Mouse (Mus musculus) layer of hippocampus, adult 2 months (tissue): ENCODE results near the gene Eid1. TPM values are rescaled to one million over a fixed set of nuclear protein-coding genes. Genes with fewer than 3 reads are reported as not detected.

ENCODE experiments used
- DNase-seq, 2 experiments: peaks; one replicate each; pipeline ENCODE4 v3.0.0; 2022; ENCODE audit warnings: low spot score in 2 of 2
- H3K27ac ChIP-seq: fragments of 200-600 bp; 2 replicates; pipeline ENCODE4 v1.8.1; 2022
- H3K4me3 ChIP-seq: fragments of 200-600 bp; 2 replicates; pipeline ENCODE4 v1.8.1; 2022; ENCODE audit warnings: mild to moderate bottlenecking
- CTCF ChIP-seq: fragments of 200-600 bp; conservative IDR thresholded peaks from 2 replicates; pipeline ENCODE4 v1.8.1; 2022; ENCODE audit warnings: antibody characterized with exemption, mild to moderate bottlenecking, moderate library complexity
- long read RNA-seq, 2 experiments: library from polyadenylated mRNA; stranded (forward); transcript quantifications; one replicate each; pipeline ENCODE4 v2.0.0; 2021; ENCODE audit warnings: borderline mapping rate in 2 of 2
- total RNA-seq, 2 experiments: library from RNA; stranded (reverse); gene quantifications; 2 replicates each; pipeline ENCODE4 v1.2.3; 2021

The Eid1 gene
- 100 to 1,000 TPM; 246 to 261 TPM for total RNA-seq
- long read RNA-seq, experiment 1, transcript Eid1-201 (1 exons, 1,691 nt): major isoform, 161 of 162 reads
- long read RNA-seq, experiment 1, partial matches to known transcripts: 0 of 162 reads
- long read RNA-seq, experiment 1, other reads (novel, unspliced or antisense): 1 of 162 reads
- long read RNA-seq, experiment 2, transcript Eid1-201 (1 exons, 1,691 nt): major isoform, 219 of 220 reads
- long read RNA-seq, experiment 2, partial matches to known transcripts: 0 of 220 reads
- long read RNA-seq, experiment 2, other reads (novel, unspliced or antisense): 1 of 220 reads

DNA sequence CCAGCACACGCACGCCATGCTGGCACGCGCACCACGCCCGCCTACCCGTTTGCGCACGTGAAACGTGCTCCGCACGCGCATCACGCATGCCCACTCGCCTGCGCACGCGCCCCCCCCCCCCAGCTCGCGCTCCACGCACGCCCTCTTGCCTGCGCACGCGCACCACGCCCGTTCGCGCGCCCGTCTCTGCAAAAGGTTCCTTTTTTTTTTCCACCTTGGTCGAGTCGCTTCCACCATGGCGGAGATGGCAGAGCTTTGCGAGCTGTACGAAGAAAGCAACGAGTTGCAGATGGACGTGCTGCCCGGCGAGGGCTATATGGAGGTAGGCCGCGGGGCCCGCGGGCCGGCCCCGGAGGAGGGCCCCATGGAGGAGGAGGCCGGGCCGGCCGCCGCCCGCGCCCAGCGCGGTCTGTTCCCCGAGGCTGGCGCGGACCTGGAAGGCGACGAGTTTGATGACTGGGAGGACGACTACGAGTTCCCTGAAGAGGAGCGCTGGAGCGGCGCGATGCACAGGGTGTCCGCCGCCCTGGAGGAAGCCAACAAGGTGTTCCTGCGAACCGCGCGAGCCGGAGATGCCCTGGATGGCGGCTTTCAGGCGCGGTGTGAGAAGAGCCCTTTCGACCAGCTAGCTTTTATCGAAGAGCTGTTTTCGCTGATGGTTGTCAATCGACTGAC is at the start of gene Eid1:
Gene Eid1 (plus strand): TSS at position 139 of the 675 bp plus-strand sequence.
- peak within 1 kb of the TSS; percentile 98 for H3K27ac ChIP-seq
- peak within 1 kb of the TSS; percentile 80 for H3K4me3 ChIP-seq
- peak; percentile 80 to 85 for DNase-seq
- no peak for TF ChIP-seq CTCF

DNA sequence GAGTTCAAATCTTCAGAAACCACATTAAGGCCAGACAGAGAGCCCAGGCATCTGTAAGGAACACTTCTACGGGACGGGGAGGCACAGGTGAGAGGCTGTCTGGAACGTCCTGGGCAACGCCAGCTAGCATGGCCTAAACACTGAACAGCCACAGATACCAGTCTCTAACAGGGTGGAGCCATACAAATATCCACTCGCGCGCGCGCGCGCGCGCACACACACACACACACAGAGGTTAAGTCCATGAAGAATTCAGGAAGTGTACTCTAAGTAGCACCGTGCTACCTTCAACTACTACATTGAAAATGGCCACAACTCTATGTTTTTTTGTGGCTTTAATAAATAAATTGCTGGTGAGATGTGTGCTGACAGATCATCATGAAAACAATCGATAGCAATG is 49.7 kb upstream of the Eid1 start:
- DNase-seq: no peak
- Histone ChIP-seq H3K4me3 (no peak overlapping the region), H3K27ac (no peak overlapping the region)
- no peak for TF ChIP-seq CTCF

DNA sequence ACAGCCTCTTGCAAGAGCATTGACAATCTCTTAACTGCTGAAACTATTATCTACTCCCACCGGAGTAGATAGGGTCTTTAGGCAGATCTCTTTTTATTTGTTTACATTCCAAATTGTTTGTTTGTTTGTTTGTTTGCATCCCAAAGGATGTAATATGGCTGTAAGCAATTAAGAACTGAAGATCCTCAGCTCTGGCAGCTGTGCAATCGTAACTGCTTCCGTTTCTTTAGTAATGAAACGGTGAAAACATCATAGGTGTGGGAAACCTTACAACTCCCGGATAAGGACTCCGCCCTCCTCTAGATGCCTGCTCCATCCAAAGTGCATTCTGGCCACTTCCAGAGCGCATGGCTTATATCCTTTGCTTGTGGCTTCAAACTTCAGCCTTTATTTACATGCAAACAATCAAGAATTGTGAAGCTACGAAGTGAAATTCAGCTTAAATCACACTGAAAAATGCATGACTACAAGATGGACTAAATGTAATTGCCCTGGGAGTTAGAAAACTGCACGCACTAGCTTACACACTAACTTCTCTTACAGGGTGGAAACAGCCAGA is 48.7 kb upstream of the Eid1 start:
- peak overlapping the region; percentile 81 for H3K4me3 ChIP-seq
- TF ChIP-seq CTCF: no peak
- 0 out of 2 replicates have a peak overlapping the region, but pooled peaks have one; percentile 43 for H3K27ac ChIP-seq
- no peak for DNase-seq

DNA sequence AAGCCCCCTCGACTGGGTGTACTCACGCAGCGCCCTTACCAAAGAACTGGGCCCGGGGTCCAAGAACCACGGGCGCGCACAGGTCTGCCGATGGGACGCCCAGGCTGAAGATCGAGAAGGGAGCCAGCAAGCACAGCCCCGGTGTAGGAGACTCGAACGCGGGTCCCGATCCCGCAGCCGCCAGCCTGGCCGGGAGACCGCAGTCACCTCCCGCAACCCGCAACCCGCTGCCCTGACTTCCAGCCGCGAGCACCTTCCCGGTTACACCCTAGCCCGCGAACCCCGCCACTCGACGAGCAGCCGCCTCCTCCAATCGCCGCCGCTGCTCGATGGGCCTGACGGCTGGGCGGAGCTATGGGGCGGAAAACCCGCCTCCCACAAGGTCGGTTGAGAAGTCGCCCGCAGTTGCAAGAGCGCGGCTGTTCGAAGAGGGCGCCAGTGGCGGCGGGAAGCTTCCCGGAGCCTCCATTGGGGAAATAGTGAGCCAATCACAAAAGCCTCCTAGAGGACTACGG is 48.0 kb upstream of the Eid1 start, which contains the start of gene Cep152:
Gene Cep152 (minus strand): TSS at position 277 of the 515 bp plus-strand sequence.
- DNase-seq: peak; percentile 97 to 98
- H3K27ac ChIP-seq: peak within 1 kb of the TSS; percentile 75; the same call in 1 of the 2 replicates
- H3K4me3 ChIP-seq: peak within 1 kb of the TSS; percentile 81
- peak; percentile 74 for TF ChIP-seq CTCF

DNA sequence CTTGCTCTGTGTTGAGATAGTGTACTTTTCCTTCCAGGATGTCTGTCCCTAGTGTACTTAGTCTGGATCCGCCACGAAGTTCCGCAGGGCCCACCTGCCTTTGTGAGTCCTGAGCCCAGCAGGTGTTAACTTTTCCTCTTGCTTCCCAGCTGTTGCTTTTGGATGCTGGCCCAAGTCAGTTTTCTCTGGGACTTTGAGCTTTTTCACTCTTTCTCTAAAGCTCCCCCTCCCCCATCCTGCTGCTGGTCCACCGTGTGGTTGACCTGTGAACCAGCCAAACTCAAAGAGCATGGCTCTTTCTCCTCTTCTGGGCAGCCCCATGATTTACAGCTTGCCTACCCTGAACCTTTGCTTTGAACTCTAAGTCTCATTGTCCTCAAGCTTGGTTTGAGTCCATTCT is 46.4 kb upstream of the Eid1 start:
- no peak overlapping the region for H3K27ac ChIP-seq
- DNase-seq: no peak
- TF ChIP-seq CTCF: no peak
- H3K4me3 ChIP-seq: no peak overlapping the region

DNA sequence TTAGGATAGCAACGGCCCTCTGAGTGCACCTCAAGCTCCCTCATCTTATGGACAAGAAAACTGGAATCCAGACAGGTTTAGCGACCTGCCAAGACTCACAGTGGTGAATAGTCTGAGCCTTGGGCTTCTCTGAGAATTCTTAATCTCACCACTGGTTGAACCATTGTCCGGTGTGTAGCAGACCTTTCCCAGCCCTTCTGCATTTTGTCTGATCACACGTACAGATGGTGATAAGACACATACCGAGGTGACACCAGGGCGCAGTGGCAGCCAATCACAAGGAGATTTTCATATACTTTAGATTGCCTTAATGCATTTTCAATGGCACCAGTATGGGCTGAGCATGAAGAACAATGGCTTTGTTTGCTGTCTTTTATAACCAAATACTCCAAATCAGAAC is 44.4 kb upstream of the Eid1 start:
- Histone ChIP-seq H3K4me3 (no peak overlapping the region), H3K27ac (no peak overlapping the region)
- TF ChIP-seq CTCF: no peak
- no peak for DNase-seq

DNA sequence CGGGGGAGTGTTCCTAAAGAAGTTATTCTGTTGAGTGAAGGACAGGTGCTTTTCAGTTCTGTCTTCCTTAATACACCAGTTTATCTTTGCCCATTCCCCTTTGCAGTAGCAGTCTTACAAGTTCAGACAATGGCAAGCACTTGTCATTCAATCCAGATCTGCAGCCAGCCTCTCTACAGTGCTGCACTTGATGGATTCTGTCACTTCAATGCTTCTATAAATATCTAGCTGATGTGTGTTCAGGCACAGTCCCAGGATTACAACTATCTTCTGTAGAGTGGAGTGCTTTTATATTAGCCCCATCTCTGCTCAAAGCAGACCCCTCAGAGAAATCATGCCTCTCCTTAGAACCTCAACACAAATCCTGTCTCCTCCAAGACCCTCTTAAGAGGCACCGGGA is 42.9 kb upstream of the Eid1 start:
- Histone ChIP-seq H3K4me3 (no peak overlapping the region), H3K27ac (no peak overlapping the region)
- no peak for DNase-seq
- no peak for TF ChIP-seq CTCF

DNA sequence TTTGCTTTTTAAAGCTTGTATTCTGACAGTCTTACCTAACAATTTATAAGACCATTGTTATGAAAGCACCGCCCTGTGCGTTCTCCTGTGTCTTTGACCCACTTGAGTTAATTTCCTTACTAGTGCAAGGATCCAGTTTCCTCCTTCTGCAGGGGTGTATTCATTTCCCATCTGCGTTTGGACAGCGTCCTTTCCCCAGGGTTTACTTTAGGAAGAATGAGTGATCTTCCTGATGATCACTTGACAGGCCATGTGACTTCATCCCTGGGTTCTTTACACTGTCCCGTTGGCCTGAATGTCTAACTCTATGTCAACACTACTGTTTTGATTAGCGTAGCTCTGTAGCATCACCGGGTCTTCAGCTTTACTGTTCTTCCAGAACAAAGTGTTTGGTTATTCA is 35.6 kb upstream of the Eid1 start:
- no peak for DNase-seq
- Histone ChIP-seq H3K4me3 (no peak overlapping the region), H3K27ac (no peak overlapping the region)
- no peak for TF ChIP-seq CTCF

DNA sequence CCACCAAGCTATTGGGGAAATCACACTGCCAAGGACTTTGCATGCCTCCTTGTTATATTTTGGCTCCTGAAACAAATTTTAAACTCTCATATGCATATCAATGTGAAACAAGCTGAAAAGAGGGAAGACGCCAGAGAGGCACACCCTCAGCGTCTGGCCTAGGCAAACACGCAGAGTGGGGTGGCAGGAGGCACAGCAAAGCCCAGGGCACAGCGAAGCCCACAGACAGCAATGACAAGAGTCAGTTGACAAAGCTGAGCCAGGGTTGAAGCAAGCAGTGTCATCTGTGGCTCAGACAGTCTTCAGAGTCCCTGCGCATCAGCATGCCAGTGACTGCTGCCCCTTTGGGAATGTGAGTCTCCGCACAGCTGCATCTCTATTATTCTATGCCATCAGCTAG is 28.0 kb upstream of the Eid1 start:
- no peak for TF ChIP-seq CTCF
- DNase-seq: no peak
- no peak overlapping the region for H3K27ac ChIP-seq

DNA sequence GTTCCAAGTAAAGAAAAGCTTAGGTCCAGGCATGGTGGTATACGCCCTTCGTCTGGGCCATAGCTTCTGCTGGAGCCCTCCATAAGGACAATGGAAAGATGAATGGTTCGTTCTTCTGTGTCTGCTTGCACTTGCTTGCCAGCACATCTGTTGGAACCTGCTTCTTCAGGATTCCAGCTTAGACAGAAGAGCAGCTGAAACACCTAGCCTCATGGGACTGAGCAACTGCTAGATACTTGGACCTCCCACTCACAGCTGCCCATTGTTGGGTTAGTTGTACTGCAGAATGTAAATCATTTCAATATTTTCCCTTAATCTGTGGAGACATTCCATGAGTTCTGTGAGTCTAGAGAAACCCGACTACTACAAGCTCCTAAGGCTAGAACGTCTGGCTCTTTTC is 22.9 kb upstream of the Eid1 start:
- Histone ChIP-seq H3K4me3 (no peak overlapping the region), H3K27ac (no peak overlapping the region)
- no peak for TF ChIP-seq CTCF
- no peak for DNase-seq

More for the DNA sequence above, 28.0 kb upstream of the Eid1 start:
- H3K4me3 ChIP-seq: no peak overlapping the region

DNA sequence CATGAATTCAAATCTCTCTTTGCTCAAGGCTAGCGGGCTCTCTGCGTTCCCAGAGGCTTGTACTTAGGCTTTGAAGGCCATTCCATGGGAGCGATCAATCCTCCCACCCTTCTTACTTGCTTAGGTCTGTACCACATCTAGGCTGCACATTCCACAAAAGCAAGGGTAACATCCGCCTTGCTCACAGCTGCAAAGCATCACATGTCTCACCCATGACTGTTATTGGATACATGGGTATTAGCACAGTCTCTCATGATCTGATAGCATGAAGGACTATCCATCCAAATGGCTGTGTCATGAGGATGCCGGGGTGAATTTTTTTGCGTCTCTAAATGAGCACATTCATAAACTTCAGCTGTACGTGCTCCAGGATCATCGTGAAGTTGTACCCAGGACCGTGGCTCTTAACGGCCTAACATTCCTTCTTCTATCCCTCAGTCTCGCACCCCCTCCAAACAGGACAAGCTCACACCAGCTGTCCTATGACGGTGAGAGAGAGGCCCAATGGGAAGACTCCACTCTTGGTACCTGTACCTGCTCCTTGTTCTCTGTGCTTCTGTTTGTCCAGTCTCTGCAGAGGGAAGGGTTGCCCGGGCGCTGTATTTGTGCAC is 22.0 kb upstream of the Eid1 start:
- no peak overlapping the region for H3K27ac ChIP-seq
- no peak for DNase-seq
- H3K4me3 ChIP-seq: no peak overlapping the region
- no peak for TF ChIP-seq CTCF

DNA sequence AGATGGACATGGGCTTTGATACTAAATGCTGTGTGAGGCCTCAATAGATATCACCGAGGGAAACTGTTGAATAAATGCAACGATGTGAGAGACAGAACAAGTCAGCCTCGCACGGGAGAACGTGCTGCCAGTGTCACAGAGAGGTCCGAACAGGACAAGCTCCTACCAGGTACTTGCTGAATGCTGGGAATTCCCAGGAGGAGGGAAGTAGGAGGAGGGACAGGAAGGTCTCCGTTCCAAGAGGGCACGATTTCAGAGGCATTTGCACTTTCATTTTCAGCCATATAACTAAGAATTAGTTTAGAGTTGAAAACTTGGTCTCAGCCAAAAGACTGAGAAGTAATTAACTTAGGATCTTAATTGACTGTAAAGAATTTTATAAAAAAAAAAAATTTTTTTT is 21.3 kb upstream of the Eid1 start:
- no peak for TF ChIP-seq CTCF
- no peak for DNase-seq

DNA sequence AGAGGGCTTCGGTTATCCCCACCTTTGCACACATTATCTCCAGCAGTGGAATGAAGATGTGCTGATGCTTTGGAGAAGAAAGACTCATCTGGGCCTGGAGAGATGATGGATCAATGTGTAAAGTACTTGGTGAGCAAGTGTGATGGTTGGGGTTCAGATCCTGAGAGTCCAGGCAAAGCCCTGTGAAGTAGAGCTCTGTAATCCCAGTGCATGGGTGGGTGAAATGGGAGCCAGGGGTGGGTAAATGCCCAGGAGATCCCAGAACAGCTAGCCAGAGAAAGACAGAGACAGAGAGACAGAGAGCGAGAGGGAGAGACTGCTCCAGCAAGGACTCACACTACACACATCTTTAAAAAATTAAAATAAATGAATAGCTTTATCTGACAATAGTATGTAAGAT is 19.6 kb upstream of the Eid1 start:
- no peak for DNase-seq
- TF ChIP-seq CTCF: no peak

More for the DNA sequence above, 21.3 kb upstream of the Eid1 start:
- Histone ChIP-seq H3K27ac (no peak overlapping the region), H3K4me3 (no peak overlapping the region)

More for the DNA sequence above, 19.6 kb upstream of the Eid1 start:
- no peak overlapping the region for H3K4me3 ChIP-seq
- H3K27ac ChIP-seq: no peak overlapping the region
